Mouse (Mus musculus) embryonic facial prominence, embryonic 14.5 days (tissue): ENCODE data around the gene Zfp697. TPM values are rescaled to one million over a fixed set of nuclear protein-coding genes. Genes with fewer than 3 reads are reported as not detected.
"Not testable (repeated sequence)": the region's sequence is repeated elsewhere in the genome, so short reads cannot be mapped to it uniquely, and the experiment has no call there.

Source experiments
- ATAC-seq: fragments of 200-750 bp; cut with Nextera tagmentation; 2 replicates; pipeline ENCODE4 v1.8.0; 2017; ENCODE audit warnings: low read depth, moderate number of reproducible peaks, moderate TSS enrichment
- DNase-seq: peaks from one replicate; pipeline ENCODE4 v3.0.0-alpha.2; 2015; ENCODE audit warnings: low spot score
- H3K27ac ChIP-seq: fragments of 300-500 bp; sonication (generic); replicated peaks from 2 replicates; pipeline ENCODE4 v1.5.1; 2014; ENCODE audit warnings: low read depth, mild to moderate bottlenecking, low read length, moderate library complexity
- H3K27me3 ChIP-seq: fragments of 300-500 bp; sonication (generic); replicated peaks from 2 replicates; pipeline ENCODE4 v1.6.1; 2014; ENCODE audit warnings: low read length; ENCODE audit not compliant: control insufficient read depth, insufficient read depth
- H3K36me3 ChIP-seq: fragments of 300-500 bp; sonication (generic); 2 replicates; pipeline ENCODE4 v1.6.1; 2014; ENCODE audit warnings: low read length, mixed read lengths; ENCODE audit not compliant: control insufficient read depth, insufficient read depth
- H3K4me1 ChIP-seq: fragments of 300-500 bp; sonication (generic); 2 replicates; pipeline ENCODE4 v1.6.1; 2014; ENCODE audit warnings: antibody characterized with exemption, low read length; ENCODE audit not compliant: control insufficient read depth, insufficient read depth
- H3K4me2 ChIP-seq: fragments of 300-500 bp; sonication (generic); 2 replicates; pipeline ENCODE4 v1.6.1; 2014; ENCODE audit warnings: low read depth, mild to moderate bottlenecking, low read length, moderate library complexity, mixed read lengths
- H3K4me3 ChIP-seq: fragments of 300-500 bp; sonication (generic); 2 replicates; pipeline ENCODE4 v1.5.1; 2014; ENCODE audit warnings: low read depth, mild to moderate bottlenecking, low read length
- H3K9ac ChIP-seq: fragments of 300-500 bp; sonication (generic); 2 replicates; pipeline ENCODE4 v1.6.1; 2014; ENCODE audit warnings: low read depth, mild to moderate bottlenecking, low read length, moderate library complexity, mixed read lengths
- H3K9me3 ChIP-seq: fragments of 300-500 bp; sonication (generic); 2 replicates; pipeline ENCODE4 v1.6.1; 2016; ENCODE audit warnings: low read length; ENCODE audit not compliant: control insufficient read depth
- WGBS: fragments of 180-500 bp; shearing (Covaris S2); extraction: QIAGEN DNeasy Blood & Tissue Kit; methylation state at CpG from one replicate; pipeline ENCODE4 v1.1.7; 2014; 5-methylcytosine and 5-hydroxymethylcytosine counted together
- polyA plus RNA-seq: library from polyadenylated mRNA; unstranded; fragments of >200 nt; fragmentation: Nextera tagmentation; extraction: Ambion mirVana; gene quantifications from 2 replicates; pipeline ENCODE4 v1.2.1, GENCODE M21; 2014

The Zfp697 gene
- polyA plus RNA-seq, 1 experiment from 2014 or later, result 4.8 TPM

- 0 out of 2 replicates have a peak, but pooled peaks have one; percentile 33 for ATAC-seq
These were observed 166.2 kb downstream of the Zfp697 start for GRCm38 (mm10) chr3:98548495-98548894.

GRCm38 (mm10) chr3:98550215-98550614 lies 168.0 kb downstream of the Zfp697 start:
- H3K4me2 ChIP-seq, H3K9ac ChIP-seq, ATAC-seq, H3K27me3 ChIP-seq, H3K36me3 ChIP-seq, H3K4me3 ChIP-seq, H3K27ac ChIP-seq, H3K4me1 ChIP-seq, H3K9me3 ChIP-seq, DNase-seq: not testable (repeated sequence)
- no CpG with 5 or more reads among the region's 2 CpGs for WGBS

More at GRCm38 (mm10) chr3:98548495-98548894, 166.2 kb downstream of the Zfp697 start:
- DNase-seq, H3K36me3 ChIP-seq, H3K9ac ChIP-seq, H3K4me1 ChIP-seq, H3K4me3 ChIP-seq, H3K27me3 ChIP-seq, H3K27ac ChIP-seq, H3K4me2 ChIP-seq, H3K9me3 ChIP-seq: not testable (repeated sequence)
- WGBS, result no CpG with 5 or more reads among the region's 1 CpGs

GRCm38 (mm10) chr3:98550832-98551231 lies 168.6 kb downstream of the Zfp697 start:
- not testable (repeated sequence) for ATAC-seq, H3K27ac ChIP-seq, H3K4me2 ChIP-seq, H3K4me1 ChIP-seq, H3K9ac ChIP-seq, DNase-seq, H3K4me3 ChIP-seq, H3K27me3 ChIP-seq, H3K9me3 ChIP-seq, H3K36me3 ChIP-seq
- WGBS, result no CpG with 5 or more reads among the region's 1 CpGs

- not testable (repeated sequence) for H3K27ac ChIP-seq, H3K9ac ChIP-seq, H3K9me3 ChIP-seq, H3K4me3 ChIP-seq, H3K36me3 ChIP-seq, H3K4me1 ChIP-seq, H3K27me3 ChIP-seq, DNase-seq, ATAC-seq, H3K4me2 ChIP-seq
- no CpG with 5 or more reads among the region's 5 CpGs for WGBS
These were observed 178.4 kb downstream of the Zfp697 start for GRCm38 (mm10) chr3:98560711-98561110.

GRCm38 (mm10) chr3:98563831-98564230 lies 181.6 kb downstream of the Zfp697 start:
- not testable (repeated sequence) for H3K36me3 ChIP-seq, DNase-seq, H3K27me3 ChIP-seq, H3K4me1 ChIP-seq, H3K9me3 ChIP-seq, H3K9ac ChIP-seq, H3K27ac ChIP-seq, H3K4me2 ChIP-seq, H3K4me3 ChIP-seq, ATAC-seq
- WGBS, result no CpG with 5 or more reads among the region's 2 CpGs

- not testable (repeated sequence) for H3K4me2 ChIP-seq, H3K9me3 ChIP-seq, H3K4me1 ChIP-seq, ATAC-seq, H3K4me3 ChIP-seq, H3K27me3 ChIP-seq, H3K27ac ChIP-seq, DNase-seq, H3K9ac ChIP-seq, H3K36me3 ChIP-seq
- no CpG with 5 or more reads among the region's 3 CpGs for WGBS
These were observed 182.6 kb downstream of the Zfp697 start for GRCm38 (mm10) chr3:98564894-98565293.

- WGBS, result 83% methylated on average over 2 of the region's 2 CpGs
- H3K9me3 ChIP-seq, ATAC-seq: not testable (repeated sequence)
These were observed 185.5 kb downstream of the Zfp697 start for GRCm38 (mm10) chr3:98567717-98568116.

GRCm38 (mm10) chr3:98581024-98581423 lies 198.8 kb downstream of the Zfp697 start:
- DNase-seq, result peak; percentile 48
- H3K4me3 ChIP-seq, H3K27ac ChIP-seq, H3K9me3 ChIP-seq, ATAC-seq, H3K27me3 ChIP-seq, H3K4me2 ChIP-seq, H3K36me3 ChIP-seq, H3K9ac ChIP-seq, H3K4me1 ChIP-seq: not testable (repeated sequence)
- WGBS, result no CpG with 5 or more reads among the region's 1 CpGs

More at GRCm38 (mm10) chr3:98567717-98568116, 185.5 kb downstream of the Zfp697 start:
- H3K9ac ChIP-seq, H3K27me3 ChIP-seq, DNase-seq, H3K36me3 ChIP-seq, H3K4me3 ChIP-seq, H3K4me1 ChIP-seq, H3K27ac ChIP-seq, H3K4me2 ChIP-seq: not testable (repeated sequence)

- WGBS, result no CpG with 5 or more reads among the region's 1 CpGs
- H3K4me1 ChIP-seq, result not testable (repeated sequence)
These were observed 199.9 kb downstream of the Zfp697 start for GRCm38 (mm10) chr3:98582202-98582601.

More at GRCm38 (mm10) chr3:98582202-98582601, 199.9 kb downstream of the Zfp697 start:
- not testable (repeated sequence) for H3K9me3 ChIP-seq, H3K27ac ChIP-seq, H3K4me2 ChIP-seq, H3K36me3 ChIP-seq, H3K27me3 ChIP-seq, DNase-seq, H3K4me3 ChIP-seq, ATAC-seq, H3K9ac ChIP-seq
